Mouse (Mus musculus): ENCODE measurements around the gene Ccdc3.

DNA sequence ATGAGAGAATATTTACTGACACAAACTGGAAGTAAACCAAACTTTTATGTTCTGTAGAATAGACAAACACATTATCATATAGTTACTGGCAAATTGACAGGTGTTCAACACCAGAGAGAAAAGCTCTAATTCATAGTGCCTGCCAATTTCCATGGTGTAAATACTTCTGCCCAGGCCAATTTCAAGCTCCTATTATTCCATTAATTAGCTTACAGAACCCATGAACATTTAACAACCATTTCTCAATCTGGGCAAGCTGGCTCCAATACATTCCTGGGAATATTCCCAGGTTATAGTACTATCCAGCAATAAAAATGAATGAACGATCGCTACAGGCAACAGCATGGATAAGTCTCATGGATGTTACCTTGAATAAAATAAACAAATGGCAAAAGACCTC, 124.7 kb downstream of the Ccdc3 start:
- no peak for TF ChIP-seq CTCF (IDR thresholded peaks at IDR 0.05; ENCODE audit: control insufficient read depth, insufficient read depth, insufficient read length)
- no peak for TF ChIP-seq FOSL1 (IDR thresholded peaks at IDR 0.05; ENCODE audit: insufficient read depth, low read length, poor library complexity, severe bottlenecking)
- no peak for TF ChIP-seq USF1 (IDR thresholded peaks at IDR 0.05; ENCODE audit: low read depth)
- TF ChIP-seq MAX (IDR thresholded peaks at IDR 0.05) = no peak
